Mouse (Mus musculus): ENCODE measurements at regions not wholly inside any gene's neighbourhood (a gene's known extent, or its start where the extent isn't known, plus 50 kb on each side); places are given as distances from the start of the nearest gene placed in this dataset.

GRCm38 (mm10) chr1:105206216-105206615, 150.3 kb downstream of the Rnf152 start:
- DNase-seq (ENCODE audit: low spot score in 2 of 2): no peak

DNA sequence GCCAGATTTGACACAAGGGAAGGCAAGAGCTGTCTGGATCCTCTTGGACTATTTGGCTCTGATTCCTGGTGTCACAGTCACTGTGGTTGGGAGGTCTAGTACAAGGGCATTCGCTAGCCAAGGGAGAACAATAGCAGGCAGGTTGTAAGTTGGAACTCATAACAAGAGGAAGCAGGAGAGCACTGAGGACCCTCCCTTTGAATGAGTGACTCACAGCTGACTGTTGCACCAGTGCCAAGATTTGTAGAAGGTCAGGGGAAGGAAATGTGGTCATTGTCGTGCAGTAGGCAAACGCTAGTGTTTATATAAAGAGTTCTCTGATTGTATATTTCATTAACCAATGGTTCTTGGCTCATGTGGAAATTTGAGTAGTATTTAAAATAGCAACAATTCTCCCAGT, 157.2 kb downstream of the Rnf152 start:
- DNase-seq (ENCODE audit: low spot score in 2 of 2): no peak

- DNase-seq (ENCODE audit: low spot score in 2 of 2): no peak
Measured at GRCm38 (mm10) chr1:105191126-105191525, 165.4 kb downstream of the Rnf152 start.

DNA sequence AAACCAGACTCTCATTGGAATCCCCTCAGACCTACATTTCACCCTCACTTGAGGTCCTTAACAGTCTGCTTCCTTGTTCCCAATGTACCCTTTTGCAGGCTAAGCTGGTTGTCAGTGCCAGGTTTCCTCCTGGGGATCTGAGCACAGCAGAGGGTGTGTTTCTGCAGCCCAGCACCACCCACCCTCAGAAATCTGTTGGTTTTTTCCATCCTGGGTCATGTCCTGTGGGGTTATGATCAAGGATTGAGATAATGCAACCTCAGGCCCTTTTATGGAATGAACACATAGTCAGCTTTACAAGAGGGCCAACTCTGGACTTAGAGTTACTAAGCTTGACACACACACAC, 167.6 kb downstream of the Rnf152 start:
- no peak for DNase-seq (ENCODE audit: low spot score in 2 of 2)

GRCm38 (mm10) chr1:105188210-105188919, 168.1 kb downstream of the Rnf152 start:
- no peak for DNase-seq (ENCODE audit: low spot score in 2 of 2)

GRCm38 (mm10) chr1:105184470-105184869, 172.0 kb downstream of the Rnf152 start:
- DNase-seq (ENCODE audit: low spot score in 2 of 2): no peak

DNA sequence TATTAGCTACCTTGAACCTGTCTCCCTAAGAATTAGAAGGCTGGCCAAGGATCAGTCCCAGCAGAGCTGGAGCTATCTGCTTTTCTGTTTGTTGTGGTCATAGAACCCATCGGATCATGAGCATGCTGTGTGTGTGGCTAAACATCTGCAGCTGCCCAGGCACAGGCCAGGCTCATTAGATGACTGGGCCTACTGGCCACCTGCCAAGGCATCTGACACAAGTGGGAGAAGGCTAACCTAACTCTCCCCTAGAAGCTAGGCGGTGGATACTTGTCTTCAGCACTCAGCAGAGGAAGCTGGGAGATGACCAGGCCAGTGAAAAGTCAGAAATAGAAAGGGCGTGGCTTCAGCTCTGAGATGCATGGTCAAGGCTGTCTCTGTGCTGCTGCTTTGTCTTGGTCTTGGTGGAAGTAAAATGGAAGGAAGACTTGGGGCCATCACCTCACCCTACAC, 177.1 kb downstream of the Rnf152 start:
- peak; percentile 41 for DNase-seq (ENCODE audit: low spot score in 2 of 2)

GRCm38 (mm10) chr1:105178773-105179172, 177.7 kb downstream of the Rnf152 start:
- no peak for DNase-seq (ENCODE audit: low spot score in 2 of 2)

DNA sequence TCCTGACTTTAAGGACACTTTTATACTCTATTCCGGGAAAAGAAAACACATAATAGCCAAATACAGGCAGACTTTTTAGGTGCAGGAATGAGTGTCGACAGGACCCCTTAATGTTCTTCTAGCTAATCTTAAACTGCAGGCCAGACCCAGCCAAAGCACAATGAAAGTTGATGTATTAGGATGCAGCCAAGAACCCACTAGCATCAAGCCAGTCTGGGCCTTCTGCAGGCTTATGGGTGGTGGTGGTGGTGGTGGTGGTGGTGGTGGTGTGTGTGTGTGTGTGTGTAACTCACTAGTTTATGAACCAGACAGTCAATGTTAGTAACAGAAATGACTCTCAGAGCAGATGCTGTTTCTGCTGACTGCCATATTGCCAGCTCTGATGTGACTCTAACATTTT, 178.6 kb downstream of the Rnf152 start:
- DNase-seq (ENCODE audit: low spot score in 2 of 2): no peak

- DNase-seq (ENCODE audit: low spot score in 2 of 2): no peak
Measured at GRCm38 (mm10) chr1:105177015-105177762, 179.3 kb downstream of the Rnf152 start.

GRCm38 (mm10) chr1:105170979-105171378, 185.5 kb downstream of the Rnf152 start:
- DNase-seq (ENCODE audit: low spot score in 2 of 2): no peak

GRCm38 (mm10) chr1:105170114-105170506, 186.4 kb downstream of the Rnf152 start:
- DNase-seq (ENCODE audit: low spot score in 2 of 2): no peak

GRCm38 (mm10) chr1:105169455-105170113, 186.9 kb downstream of the Rnf152 start:
- no peak for DNase-seq (ENCODE audit: low spot score in 2 of 2)

DNA sequence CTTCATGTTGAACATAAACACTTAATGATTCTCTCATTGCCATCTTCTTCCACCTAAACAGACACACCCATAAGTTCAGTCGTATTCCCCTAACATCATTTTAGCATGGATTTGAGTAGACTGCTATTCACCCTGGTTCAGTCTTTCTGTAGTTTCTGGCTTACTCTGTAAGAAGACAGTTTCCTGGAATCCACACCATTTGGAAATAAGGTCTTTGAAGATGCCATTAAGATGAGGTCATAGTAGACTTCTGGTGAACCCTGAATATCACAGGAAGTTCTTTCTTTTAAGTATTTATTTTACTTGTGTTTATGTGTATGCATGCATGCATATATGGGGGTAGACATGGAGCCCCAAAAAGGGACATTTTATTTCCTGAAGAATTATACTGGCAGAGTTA, 187.7 kb downstream of the Rnf152 start:
- no peak for DNase-seq (ENCODE audit: low spot score in 2 of 2)

GRCm38 (mm10) chr1:105157459-105158124, 198.9 kb downstream of the Rnf152 start:
- no peak for DNase-seq (ENCODE audit: low spot score in 2 of 2)

DNA sequence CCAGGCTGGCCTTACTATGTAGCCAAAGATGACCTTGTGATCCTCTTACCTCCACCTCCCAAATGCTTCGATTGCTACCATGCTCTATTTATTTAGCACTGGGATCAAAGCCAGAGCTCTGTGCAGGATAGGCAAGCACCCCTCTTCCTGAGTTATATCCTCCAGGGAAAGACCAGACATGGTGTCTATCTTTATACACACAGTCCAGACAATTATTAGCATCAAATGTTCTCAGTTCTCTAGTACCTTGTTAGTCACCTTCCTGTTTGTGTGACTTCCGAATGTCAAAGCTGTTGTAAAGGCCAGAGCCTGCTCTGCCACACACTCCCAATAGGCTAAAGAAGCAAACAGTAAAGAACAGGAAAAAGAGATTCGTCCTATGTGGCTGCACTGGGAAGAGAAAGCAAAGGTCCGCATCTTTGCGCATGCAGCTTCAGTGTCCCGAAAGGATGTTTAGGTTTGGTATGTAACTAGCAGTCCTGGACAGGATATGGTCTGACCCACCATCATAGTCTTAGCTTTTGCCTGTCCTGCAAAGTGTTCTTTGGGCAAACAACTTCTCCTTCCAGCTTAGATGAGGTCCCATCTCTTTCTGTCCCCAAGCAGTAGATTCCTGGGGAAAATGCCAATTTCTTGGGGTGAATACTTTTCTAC, 204.2 kb downstream of the Rnf152 start:
- no peak for DNase-seq (ENCODE audit: low spot score in 2 of 2)

GRCm38 (mm10) chr1:105151466-105151846, 205.1 kb downstream of the Rnf152 start:
- DNase-seq (ENCODE audit: low spot score in 2 of 2): no peak

- DNase-seq (ENCODE audit: low spot score in 2 of 2): no peak
Measured at GRCm38 (mm10) chr1:105150624-105151465, 205.7 kb downstream of the Rnf152 start.

- DNase-seq (ENCODE audit: low spot score in 2 of 2): no peak
Measured at GRCm38 (mm10) chr1:105148792-105149191, 207.7 kb downstream of the Rnf152 start.

- DNase-seq (ENCODE audit: low spot score in 2 of 2): no peak
Measured at GRCm38 (mm10) chr1:105148048-105148447, 208.5 kb downstream of the Rnf152 start.

- no peak for DNase-seq (ENCODE audit: low spot score in 2 of 2)
Measured at GRCm38 (mm10) chr1:105123936-105124335, 232.6 kb downstream of the Rnf152 start.

Measured in right cerebral cortex, postnatal 10 days (tissue).